Mouse (Mus musculus) CH12F3 (cell line): ENCODE measurements around the gene Snapc4.

Experiments used
- in situ Hi-C: fragments of 300-500 bp; cut with MboI; formaldehyde crosslinking; loops from 2 replicates; pipeline ENCODE4 v1.14.3; 2020; ENCODE audit warnings: low sequenced_read_pairs

Snapc4 gene

GRCm38 (mm10) chr2:26315072-26315924 lies 65.2 kb downstream of the Snapc4 start, which contains the start of gene Gpsm1:
TSS of gene Gpsm1 (plus strand) at chr2:26315515.
- in situ Hi-C loops: no loop called here

GRCm38 (mm10) chr2:26314281-26315071 lies 66.0 kb downstream of the Snapc4 start:
- in situ Hi-C loops: no loop called here

- in situ Hi-C loops: no loop called here
Measured at GRCm38 (mm10) chr2:26313394-26313793, 67.1 kb downstream of the Snapc4 start.

- in situ Hi-C loops: no loop called here
Measured at GRCm38 (mm10) chr2:26312812-26313211, 67.6 kb downstream of the Snapc4 start.
